In the genomic region with DNA sequence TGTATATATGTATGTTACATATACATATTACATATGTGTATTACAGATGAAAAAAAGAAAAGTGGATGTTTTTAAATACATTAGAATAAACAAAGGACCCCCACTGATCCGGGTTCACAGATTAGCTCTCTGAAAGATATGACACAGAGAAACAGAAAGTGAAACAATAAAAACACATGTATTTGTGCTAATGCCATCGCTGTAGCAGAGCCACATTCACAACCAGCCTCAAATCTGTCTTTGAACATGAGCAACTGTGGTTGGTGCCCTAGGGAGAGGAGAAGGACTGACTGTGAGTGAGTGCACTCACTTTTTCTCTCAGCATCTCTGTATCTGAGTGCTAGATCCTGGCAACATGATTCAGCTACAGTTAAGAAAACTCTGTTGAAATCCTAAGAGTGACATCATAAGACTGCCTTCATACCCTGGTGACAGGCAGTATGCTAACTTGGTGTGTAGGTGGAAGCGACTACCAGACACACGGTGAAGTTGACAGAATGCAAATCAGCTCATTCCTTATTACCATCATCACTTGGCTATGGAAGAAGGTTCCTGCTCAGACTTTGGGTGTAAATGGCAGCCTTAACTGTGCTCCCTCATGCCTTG, we compare ENCODE assay signal across 22 mouse cellular contexts.
DNase-seq lines count a peak whose midpoint lies in the region; ATAC-seq and TF ChIP-seq lines count a peak whose summit lies in the region.
"Had no signal": no experiment of that assay in that cellular context is flagged by ENCODE, and none has a peak within 500 bp of the region (broad histone marks: within the 10 kb centered on the region; RNA-seq: fewer than 3 reads in every experiment).

No protein-coding gene starts in this region.

- no peaks in the 10 kb centered on the region for H3K27me3 ChIP-seq in megakaryocyte, embryonic 14.5 days (replicated peaks)
- H3K27me3 ChIP-seq in midbrain, postnatal 0 days (ENCODE audit: insufficient read depth, low read length): no peaks in the 10 kb centered on the region
- H3K27me3 ChIP-seq in forebrain, embryonic 14.5 days (replicated peaks; ENCODE audit: control insufficient read depth, insufficient read depth, low read length): no peaks in the 10 kb centered on the region
- H3K27me3 ChIP-seq: limb, embryonic 12.5 days; midbrain, embryonic 12.5 days; stomach, embryonic 15.5 days had no signal

- H3K9ac ChIP-seq in midbrain, postnatal 0 days (replicated peaks; ENCODE audit: low read length, poor library complexity, severe bottlenecking): no peak overlapping the region
- H3K9ac ChIP-seq in forebrain, embryonic 14.5 days (ENCODE audit: low read length): no peak overlapping the region
- H3K9ac ChIP-seq: limb, embryonic 12.5 days; liver, embryonic 14.5 days; midbrain, embryonic 12.5 days; stomach, embryonic 15.5 days had no signal

- H3K4me3 ChIP-seq in megakaryocyte, embryonic 14.5 days (replicated peaks): peak overlapping the region; percentile 80
- H3K4me3 ChIP-seq in midbrain, postnatal 0 days (ENCODE audit: low read depth, low read length): no peak overlapping the region
- no peak overlapping the region for H3K4me3 ChIP-seq in forebrain, embryonic 14.5 days (ENCODE audit: low read depth, low read length)
- H3K4me3 ChIP-seq: forebrain, embryonic 10.5 days; limb, embryonic 12.5 days; midbrain, embryonic 12.5 days; stomach, embryonic 15.5 days had no signal

- peak; percentile 62 for DNase-seq in 416B (ENCODE audit: low read depth)
- DNase-seq in brain, adult 2 months (ENCODE audit: low read depth, low spot score): peak; percentile 49
- DNase-seq in testis, postnatal 10 days (ENCODE audit: low spot score): no peak
- no peak for DNase-seq in midbrain, postnatal 0 days (ENCODE audit: low spot score)
- DNase-seq in forebrain, embryonic 14.5 days (ENCODE audit: low spot score): no peak
- DNase-seq in cerebellum, adult 8-10 months: no peak
- DNase-seq: adrenal gland, postnatal 14 days; gastrocnemius, postnatal 36 days; kidney, adult 18-20 months; kidney, postnatal 14 days; lung, postnatal 10 days; right cerebral cortex, postnatal 14 days; thymus, postnatal 4 days had no signal

- H3K4me1 ChIP-seq in megakaryocyte, embryonic 14.5 days: peaks cover 6% of the 10 kb centered on the region
- no peaks in the 10 kb centered on the region for H3K4me1 ChIP-seq in midbrain, postnatal 0 days (ENCODE audit: insufficient read depth, low read length)
- no peaks in the 10 kb centered on the region for H3K4me1 ChIP-seq in forebrain, embryonic 14.5 days (ENCODE audit: control insufficient read depth, insufficient read depth, low read length)
- H3K4me1 ChIP-seq: forebrain, embryonic 10.5 days; limb, embryonic 12.5 days; midbrain, embryonic 12.5 days; stomach, embryonic 15.5 days had no signal

- no peak overlapping the region for H3K27ac ChIP-seq in midbrain, postnatal 0 days (ENCODE audit: low read depth, low read length)
- H3K27ac ChIP-seq in forebrain, embryonic 14.5 days (ENCODE audit: low read depth, low read length): no peak overlapping the region
- H3K27ac ChIP-seq: forebrain, embryonic 10.5 days; limb, embryonic 12.5 days; liver, embryonic 14.5 days; midbrain, embryonic 12.5 days; stomach, embryonic 15.5 days had no signal

- H3K9me3 ChIP-seq in megakaryocyte, embryonic 14.5 days: no peaks in the 10 kb centered on the region
- H3K9me3 ChIP-seq in midbrain, postnatal 0 days (ENCODE audit: low read length): no peaks in the 10 kb centered on the region
- no peaks in the 10 kb centered on the region for H3K9me3 ChIP-seq in forebrain, embryonic 14.5 days (replicated peaks; ENCODE audit: control insufficient read depth, low read length)
- H3K9me3 ChIP-seq: forebrain, embryonic 10.5 days; limb, embryonic 12.5 days; midbrain, embryonic 12.5 days; stomach, embryonic 15.5 days had no signal

- 81% methylated on average over 4 of the region's 4 CpGs for WGBS in midbrain, postnatal 0 days
- WGBS in forebrain, embryonic 14.5 days: 90% methylated on average over 4 of the region's 4 CpGs

- H3K36me3 ChIP-seq in megakaryocyte, embryonic 14.5 days (replicated peaks; ENCODE audit: low read length): no peaks in the 10 kb centered on the region
- no peaks in the 10 kb centered on the region for H3K36me3 ChIP-seq in midbrain, postnatal 0 days (ENCODE audit: insufficient read depth, low read length)
- no peaks in the 10 kb centered on the region for H3K36me3 ChIP-seq in forebrain, embryonic 14.5 days (ENCODE audit: control insufficient read depth, insufficient read depth, low read length)
- H3K36me3 ChIP-seq: forebrain, embryonic 10.5 days; limb, embryonic 12.5 days; midbrain, embryonic 12.5 days; stomach, embryonic 15.5 days had no signal

- no peak for TF ChIP-seq CTCF in midbrain, postnatal 0 days (IDR thresholded peaks at IDR 0.05)

- ATAC-seq in CD4-positive, CD25-positive, alpha-beta regulatory T cell, adult 4 months: peak; percentile 84
- ATAC-seq in midbrain, postnatal 0 days (ENCODE audit: low FRiP score): no peak
- no peak for ATAC-seq in forebrain, embryonic 14.5 days
- ATAC-seq: hindbrain, embryonic 16.5 days had no signal

- no peak overlapping the region for H3K4me2 ChIP-seq in midbrain, postnatal 0 days (ENCODE audit: low read depth, low read length, poor library complexity, severe bottlenecking)
- H3K4me2 ChIP-seq in forebrain, embryonic 14.5 days (ENCODE audit: low read length): no peak overlapping the region
- H3K4me2 ChIP-seq: heart, embryonic 11.5 days; limb, embryonic 12.5 days; midbrain, embryonic 12.5 days; stomach, embryonic 15.5 days had no signal

Comparison
In these comparisons a context has a peak if more than half of its experiments do, and no peak if none do; other contexts are left out.
1. DNase-seq: peak in 416B (single experiment) and brain, adult 2 months (single experiment); none in testis, postnatal 10 days (single experiment), midbrain, postnatal 0 days (single experiment), forebrain, embryonic 14.5 days (single experiment) and cerebellum, adult 8-10 months (single experiment).